Mouse (Mus musculus) liver, postnatal 0 days (tissue): ENCODE data around the gene Gtf2b.

Source experiments
- CTCF ChIP-seq: sonication (generic); IDR thresholded peaks from 2 replicates; pipeline ENCODE4 v1.5.1; 2016; ENCODE audit warnings: antibody characterized with exemption, low read depth
- EP300 ChIP-seq: IDR thresholded peaks from 2 replicates; pipeline ENCODE4 v1.6.1; 2016; ENCODE audit warnings: antibody characterized with exemption, low read depth, mild to moderate bottlenecking

GRCm38 (mm10) chr3:142777227-142777626, 12.4 kb downstream of the Gtf2b start:
- TF ChIP-seq CTCF (no peak), EP300 (no peak)
